Mouse (Mus musculus) layer of hippocampus, postnatal 14 days (tissue): ENCODE data around the gene Olfr1185-ps1. TPM values are rescaled to one million over a fixed set of nuclear protein-coding genes. Genes with fewer than 3 reads are reported as not detected.
"Not testable (repeated sequence)": the region's sequence is repeated elsewhere in the genome, so short reads cannot be mapped to it uniquely, and the experiment has no call there.

Experiments used
- DNase-seq, 2 experiments: peaks; one replicate each; pipeline ENCODE4 v3.0.0; 2021 to 2022; ENCODE audit warnings: low spot score in 2 of 2, mixed read lengths in 1 of 2
- long read RNA-seq, 2 experiments: library from polyadenylated mRNA; stranded (forward); transcript quantifications; one replicate each; pipeline ENCODE4 v2.0.0; 2021
- total RNA-seq, 2 experiments: library from RNA; stranded (reverse); gene quantifications; 2 replicates each; pipeline ENCODE4 v1.2.3; 2021

The Olfr1185-ps1 gene
- total RNA-seq: not detected
- long read RNA-seq, experiment 1: 0 reads
- long read RNA-seq, experiment 2: 0 reads

DNA sequence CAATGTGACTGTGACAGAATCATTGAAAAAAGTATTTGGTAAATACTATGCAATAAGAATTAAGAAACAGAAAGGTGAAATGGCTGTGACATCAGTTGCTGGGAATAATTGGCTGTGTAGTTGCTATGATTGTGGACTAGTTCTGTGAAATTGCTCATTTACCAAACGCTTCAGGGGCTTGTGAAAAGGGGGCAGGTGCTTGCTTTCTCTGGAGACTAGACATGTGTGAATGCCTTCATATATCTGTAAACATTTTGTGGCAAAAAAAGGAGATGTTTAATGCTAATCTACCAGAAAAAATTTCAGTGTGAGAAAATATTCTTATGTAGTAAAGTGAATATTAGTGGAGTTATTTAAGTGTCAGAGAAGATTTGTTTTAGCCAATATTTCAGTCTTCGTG lies at the start of gene Olfr1185-ps1:
TSS of gene Olfr1185-ps1 (plus strand) at position 301 of the 400 bp plus-strand sequence.
- DNase-seq: no peak

DNA sequence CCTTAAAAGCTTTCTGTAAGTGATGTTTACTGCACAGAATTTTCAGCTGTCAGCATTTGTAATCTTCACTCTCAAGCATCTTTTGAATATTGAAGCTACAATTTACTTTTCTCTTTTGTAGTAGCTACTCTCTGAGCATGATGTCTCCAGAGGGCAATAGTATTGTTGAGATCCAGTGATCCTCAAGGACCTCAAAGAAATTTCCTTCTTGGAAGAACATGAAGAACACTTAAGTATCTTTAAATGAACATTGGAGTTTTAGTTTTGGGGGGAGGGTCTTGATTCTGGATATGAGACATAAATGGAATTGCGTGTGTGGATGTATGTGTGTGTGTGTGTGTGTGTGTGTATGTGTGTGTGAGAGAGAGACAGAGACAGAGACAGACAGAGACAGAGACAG lies 44.1 kb upstream of the Olfr1185-ps1 start, which contains the start of gene Gm13757:
TSS of gene Gm13757 (minus strand) at position 101 of the 400 bp plus-strand sequence.
- DNase-seq: no peak

DNA sequence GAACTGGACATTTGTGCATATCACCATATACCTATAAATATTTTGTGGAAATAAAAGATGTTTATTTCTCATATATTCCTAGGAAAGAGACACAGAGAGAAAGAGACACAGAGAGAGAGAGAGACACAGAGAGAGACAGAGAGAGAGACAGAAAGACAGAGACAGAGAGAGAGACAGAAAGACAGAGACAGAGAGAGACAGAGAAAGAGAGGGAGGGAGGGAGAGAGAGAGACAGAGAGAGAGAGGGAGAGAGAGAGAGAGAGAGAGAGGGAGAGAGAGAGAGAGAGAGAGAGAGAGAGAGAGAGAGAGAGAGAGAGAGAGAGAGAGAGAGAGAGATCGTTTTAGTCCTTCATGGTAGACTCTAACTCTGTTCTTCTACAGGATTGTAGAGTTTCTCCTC lies 38.6 kb upstream of the Olfr1185-ps1 start, which contains the start of gene Olfr1183:
TSS of gene Olfr1183 (plus strand) at position 301 of the 400 bp plus-strand sequence.
- DNase-seq: not testable (repeated sequence)

DNA sequence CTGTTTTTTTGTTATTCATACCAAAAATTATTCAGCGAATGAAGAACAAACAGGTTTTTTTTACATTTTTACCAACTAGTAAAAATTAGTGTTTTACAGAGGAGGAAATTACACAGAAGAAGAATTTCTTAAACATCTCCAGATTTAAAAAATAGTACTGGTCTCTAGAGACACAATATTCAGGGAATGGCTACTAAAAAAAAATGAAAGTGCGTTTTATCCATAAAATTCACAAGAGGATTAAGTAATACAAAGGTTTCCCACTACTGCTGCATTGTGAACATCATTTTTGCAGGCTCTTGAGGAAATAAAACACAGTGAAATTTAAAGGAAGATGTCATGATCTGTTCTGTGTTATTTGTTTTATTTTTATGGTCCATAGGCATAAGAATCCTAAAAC lies 9.8 kb upstream of the Olfr1185-ps1 start, which contains the start of gene Olfr1184:
TSS of gene Olfr1184 (plus strand) at position 301 of the 400 bp plus-strand sequence.
- DNase-seq: no peak

DNA sequence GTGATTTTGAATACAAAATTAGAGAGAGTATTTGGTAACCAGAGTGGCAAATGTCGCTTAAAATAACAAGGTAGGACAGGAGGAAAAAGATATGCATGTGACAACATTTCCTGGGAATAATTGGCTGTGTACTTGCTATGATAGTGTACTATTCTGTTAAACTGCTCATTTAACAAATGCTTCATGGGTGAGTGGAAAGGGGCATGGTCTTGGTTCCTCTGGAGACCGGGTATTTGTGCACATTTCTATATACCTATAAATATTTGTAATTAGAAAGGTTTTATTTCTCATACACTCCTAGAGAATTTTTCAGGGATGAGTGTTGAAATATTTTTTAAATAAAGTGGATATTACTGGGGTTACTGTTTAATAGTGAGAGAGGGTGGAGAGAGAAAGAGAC lies 25.1 kb downstream of the Olfr1185-ps1 start, which contains the start of gene Olfr1186:
TSS of gene Olfr1186 (plus strand) at position 301 of the 400 bp plus-strand sequence.
- DNase-seq: no peak

DNA sequence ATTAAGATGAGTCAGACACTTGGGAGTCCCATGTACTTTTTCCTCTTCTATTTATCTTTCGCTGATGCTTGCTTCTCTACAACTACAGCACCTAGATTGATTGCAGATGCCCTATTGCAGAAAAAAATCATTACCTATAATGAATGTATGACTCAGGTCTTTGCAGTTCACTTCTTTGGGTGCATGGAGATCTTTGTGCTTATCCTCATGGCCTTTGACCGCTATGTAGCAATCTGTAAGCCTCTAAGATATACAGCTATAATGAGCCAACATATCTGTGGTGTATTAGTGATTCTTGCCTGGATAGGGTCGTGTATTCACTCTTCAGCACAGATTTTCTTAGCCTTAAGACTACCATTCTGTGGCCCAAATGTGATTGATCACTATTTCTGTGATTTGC lies 32.6 kb downstream of the Olfr1185-ps1 start:
- DNase-seq: no peak

Other genes starting within 250 kb of the Olfr1185-ps1 start
- not detected for gene Olfr1173, start 213.4 kb upstream of the Olfr1185-ps1 start, total RNA-seq
- gene Olfr1174-ps, start 178.2 kb upstream of the Olfr1185-ps1 start, total RNA-seq: not detected
- not detected for gene Olfr1175-ps, start 166.1 kb upstream of the Olfr1185-ps1 start, total RNA-seq
- gene Olfr1176, start 156.6 kb upstream of the Olfr1185-ps1 start, total RNA-seq: not detected
- not detected for gene Olfr1177-ps, start 146.8 kb upstream of the Olfr1185-ps1 start, total RNA-seq
- not detected for gene Olfr1178, start 106.3 kb upstream of the Olfr1185-ps1 start, total RNA-seq
- gene Olfr1179, start 86.9 kb upstream of the Olfr1185-ps1 start, total RNA-seq: not detected
- gene Olfr1180, start 74.2 kb upstream of the Olfr1185-ps1 start, total RNA-seq: not detected
- not detected for gene Olfr1181, start 67.1 kb upstream of the Olfr1185-ps1 start, total RNA-seq
- not detected for gene Gm13757, start 44.2 kb upstream of the Olfr1185-ps1 start, total RNA-seq
- not detected for gene Olfr1183, start 38.5 kb upstream of the Olfr1185-ps1 start, total RNA-seq
- gene Olfr1184, start 9.7 kb upstream of the Olfr1185-ps1 start, total RNA-seq: not detected
- not detected for gene Olfr1186, start 25.2 kb downstream of the Olfr1185-ps1 start, total RNA-seq
- not detected for gene Olfr1188, start 63.6 kb downstream of the Olfr1185-ps1 start, total RNA-seq
- gene Olfr1189, start 93.1 kb downstream of the Olfr1185-ps1 start, total RNA-seq: not detected
- gene Olfr1191-ps1, start 147.2 kb downstream of the Olfr1185-ps1 start, total RNA-seq: under 1 TPM in 1 of 2 experiments, not detected in 1; 0.07 TPM
- gene Olfr1192-ps1, start 155.2 kb downstream of the Olfr1185-ps1 start, total RNA-seq: not detected
- gene Olfr1193, start 182.3 kb downstream of the Olfr1185-ps1 start, total RNA-seq: not detected
- not detected for gene Olfr1195, start 195.9 kb downstream of the Olfr1185-ps1 start, total RNA-seq
- gene Olfr1196, start 211.3 kb downstream of the Olfr1185-ps1 start, total RNA-seq: not detected
- not detected for gene Olfr1197, start 239.0 kb downstream of the Olfr1185-ps1 start, total RNA-seq